Mouse (Mus musculus): ENCODE measurements around the gene Tyrp1.

DNA sequence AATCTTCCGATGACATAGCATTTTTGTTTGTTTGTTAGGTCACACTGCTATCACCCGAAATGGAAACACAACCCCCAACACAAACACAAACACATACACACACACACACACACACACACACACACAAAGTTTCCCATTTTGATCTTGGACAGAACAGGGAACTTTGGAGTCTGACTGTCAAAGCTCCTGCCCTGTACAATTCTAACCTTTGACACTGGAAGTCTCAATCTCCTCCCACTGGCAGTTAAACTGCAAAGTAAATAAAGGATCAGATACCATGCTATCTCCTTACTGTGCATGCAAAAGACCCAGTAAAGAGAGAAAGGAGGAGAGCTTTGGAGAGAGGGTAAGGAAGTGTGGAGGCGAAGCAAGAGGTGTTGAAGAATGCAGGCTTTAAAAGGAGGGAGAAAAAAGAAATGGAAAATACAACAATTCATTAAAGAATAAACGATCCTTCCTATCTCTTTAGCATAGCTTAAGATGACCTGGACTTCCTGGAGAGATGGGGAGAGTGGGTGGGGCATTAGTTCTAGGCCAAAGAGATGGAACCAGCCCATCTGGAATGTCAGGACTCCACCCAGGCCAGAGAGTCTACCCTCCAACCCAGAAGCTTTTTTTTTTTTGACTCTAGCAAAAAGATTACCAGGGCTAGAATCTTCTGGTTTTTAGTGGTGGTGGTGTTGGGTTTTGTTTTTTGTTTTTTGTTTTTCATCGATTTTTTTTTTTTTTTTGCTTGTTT is 40.4 kb downstream of the Tyrp1 start:
- no peak for TF ChIP-seq USF1 (IDR thresholded peaks at IDR 0.05; ENCODE audit: low read depth)
- TF ChIP-seq POLR2A (IDR thresholded peaks at IDR 0.05; ENCODE audit: insufficient read length, low read depth), result no peak
- no peak for TF ChIP-seq MYOD1 (IDR thresholded peaks at IDR 0.05; ENCODE audit: control insufficient read depth in 1 of 3, insufficient read length in 2 of 3, low read depth in 2 of 3)
- TF ChIP-seq TCF12 (IDR thresholded peaks at IDR 0.05; ENCODE audit: insufficient read depth, poor library complexity, severe bottlenecking), result no peak
- TF ChIP-seq POLR2AphosphoS2 (IDR thresholded peaks at IDR 0.05; ENCODE audit: insufficient read length, low read depth), result no peak
- no peak for TF ChIP-seq MYOG (IDR thresholded peaks at IDR 0.05; ENCODE audit: control insufficient read depth in 1 of 3, insufficient read depth in 1 of 3, insufficient read length in 2 of 3, low read depth in 2 of 3)
- no peak for TF ChIP-seq MAX (IDR thresholded peaks at IDR 0.05; ENCODE audit: low read depth)
- TF ChIP-seq TCF3 (IDR thresholded peaks at IDR 0.05; ENCODE audit: insufficient read length, low read depth), result no peak
- TF ChIP-seq E2F4 (IDR thresholded peaks at IDR 0.05; ENCODE audit: insufficient read depth), result no peak
- TF ChIP-seq CEBPB (IDR thresholded peaks at IDR 0.05; ENCODE audit: insufficient read depth, poor library complexity, severe bottlenecking), result no peak

All from myocyte (in vitro differentiated cells).